Mouse (Mus musculus) intestine, embryonic 15.5 days (tissue): ENCODE results near the gene 2310003L06Rik. TPM values are rescaled to one million over a fixed set of nuclear protein-coding genes. Genes with fewer than 3 reads are reported as not detected.

Experiments used
- ATAC-seq: fragments of 200-750 bp; cut with Nextera tagmentation; 2 replicates; pipeline ENCODE4 v1.8.0; 2017; ENCODE audit warnings: moderate TSS enrichment, moderate library complexity
- H3K27ac ChIP-seq: fragments of 300-500 bp; sonication (generic); 2 replicates; pipeline ENCODE4 v1.5.1; 2015; ENCODE audit warnings: mild to moderate bottlenecking, inconsistent platforms
- H3K27me3 ChIP-seq: fragments of 300-500 bp; sonication (generic); replicated peaks from 2 replicates; pipeline ENCODE4 v1.6.1; 2015; ENCODE audit warnings: inconsistent platforms
- H3K36me3 ChIP-seq: fragments of 300-500 bp; sonication (generic); 2 replicates; pipeline ENCODE4 v1.6.1; 2015; ENCODE audit warnings: inconsistent platforms
- H3K4me1 ChIP-seq: fragments of 300-500 bp; sonication (generic); replicated peaks from 2 replicates; pipeline ENCODE4 v1.6.1; 2015; ENCODE audit warnings: inconsistent platforms
- H3K4me2 ChIP-seq: fragments of 300-500 bp; sonication (generic); replicated peaks from 2 replicates; pipeline ENCODE4 v1.6.1; 2015; ENCODE audit warnings: mild to moderate bottlenecking, inconsistent platforms
- H3K4me3 ChIP-seq: fragments of 300-500 bp; sonication (generic); replicated peaks from 2 replicates; pipeline ENCODE4 v1.5.1; 2015; ENCODE audit warnings: inconsistent platforms
- H3K9ac ChIP-seq: fragments of 300-500 bp; sonication (generic); 2 replicates; pipeline ENCODE4 v1.6.1; 2015; ENCODE audit warnings: inconsistent platforms
- H3K9me3 ChIP-seq: fragments of 300-500 bp; sonication (generic); 2 replicates; pipeline ENCODE4 v1.6.1; 2016; ENCODE audit warnings: inconsistent platforms
- WGBS: fragments of 180-500 bp; shearing (Covaris S2); methylation state at CpG from one replicate; pipeline ENCODE4 v1.1.7; 2015; 5-methylcytosine and 5-hydroxymethylcytosine counted together
- polyA plus RNA-seq: library from polyadenylated mRNA; unstranded; fragments of >200 nt; fragmentation: Nextera tagmentation; extraction: Ambion mirVana; gene quantifications from 2 replicates; pipeline ENCODE4 v1.2.1, GENCODE M21; 2015

2310003L06Rik gene
- not detected in 2 replicates for polyA plus RNA-seq

- Histone ChIP-seq H3K9ac (no peak within 1 kb of the TSS), H3K4me1 (no peaks in the 10 kb centered on the region), H3K4me2 (no peak within 1 kb of the TSS), H3K4me3 (no peak within 1 kb of the TSS), H3K27me3 (no peaks in the 10 kb centered on the region), H3K27ac (no peak within 1 kb of the TSS), H3K9me3 (no peaks in the 10 kb centered on the region), H3K36me3 (no peaks in the 10 kb centered on the region)
- no peak for ATAC-seq
- WGBS, result 63% methylated on average over 2 of the region's 2 CpGs
Observed at GRCm38 (mm10) chr5:87969201-87969600, at the start of gene 2310003L06Rik, which contains the start of gene Gm28434. Gene 2310003L06Rik, plus strand, starts transcription at chr5:87969459. Gene Gm28434, plus strand, starts transcription at chr5:87969517.

- H3K36me3 ChIP-seq, result no peaks in the 10 kb centered on the region
- no peak within 1 kb of the TSS for H3K27ac ChIP-seq
- no peak for ATAC-seq
- no peak within 1 kb of the TSS for H3K4me3 ChIP-seq
- H3K27me3 ChIP-seq, result no peaks in the 10 kb centered on the region
- 42% methylated on average over 5 of the region's 5 CpGs for WGBS
- H3K9me3 ChIP-seq, result no peaks in the 10 kb centered on the region
- no peak within 1 kb of the TSS for H3K4me2 ChIP-seq
- H3K9ac ChIP-seq, result no peak within 1 kb of the TSS
- H3K4me1 ChIP-seq, result no peaks in the 10 kb centered on the region
Observed at GRCm38 (mm10) chr5:87925372-87925771, 43.9 kb upstream of the 2310003L06Rik start, which contains the start of gene Csn3. Gene Csn3, plus strand, starts transcription at chr5:87925579.

GRCm38 (mm10) chr5:87931603-87932002 lies 37.7 kb upstream of the 2310003L06Rik start:
- Histone ChIP-seq H3K27ac (no peak overlapping the region), H3K4me3 (no peak overlapping the region), H3K9me3 (no peaks in the 10 kb centered on the region), H3K4me2 (no peak overlapping the region), H3K36me3 (no peaks in the 10 kb centered on the region), H3K9ac (no peak overlapping the region), H3K4me1 (no peaks in the 10 kb centered on the region), H3K27me3 (no peaks in the 10 kb centered on the region)
- 59% methylated on average over 1 of the region's 1 CpGs for WGBS
- no peak for ATAC-seq

- 37% methylated on average over 3 of the region's 3 CpGs for WGBS
Observed at GRCm38 (mm10) chr5:87940752-87941151, 28.5 kb upstream of the 2310003L06Rik start.

GRCm38 (mm10) chr5:87942515-87942914 lies 26.7 kb upstream of the 2310003L06Rik start:
- Histone ChIP-seq H3K27me3 (no peaks in the 10 kb centered on the region), H3K9me3 (no peaks in the 10 kb centered on the region), H3K36me3 (no peaks in the 10 kb centered on the region), H3K4me2 (no peak overlapping the region), H3K27ac (no peak overlapping the region), H3K4me3 (no peak overlapping the region), H3K4me1 (no peaks in the 10 kb centered on the region), H3K9ac (no peak overlapping the region)
- no peak for ATAC-seq

More at GRCm38 (mm10) chr5:87940752-87941151, 28.5 kb upstream of the 2310003L06Rik start:
- Histone ChIP-seq H3K36me3 (no peaks in the 10 kb centered on the region), H3K9ac (no peak overlapping the region), H3K27me3 (no peaks in the 10 kb centered on the region), H3K4me3 (no peak overlapping the region), H3K4me1 (no peaks in the 10 kb centered on the region), H3K4me2 (no peak overlapping the region), H3K27ac (no peak overlapping the region), H3K9me3 (no peaks in the 10 kb centered on the region)
- ATAC-seq, result no peak

- no peaks in the 10 kb centered on the region for H3K36me3 ChIP-seq
- H3K4me3 ChIP-seq, result no peak overlapping the region
- no peaks in the 10 kb centered on the region for H3K9me3 ChIP-seq
- no peak overlapping the region for H3K4me2 ChIP-seq
- no peaks in the 10 kb centered on the region for H3K27me3 ChIP-seq
- H3K4me1 ChIP-seq, result no peaks in the 10 kb centered on the region
- H3K9ac ChIP-seq, result no peak overlapping the region
- ATAC-seq, result no peak
- no peak overlapping the region for H3K27ac ChIP-seq
Observed at GRCm38 (mm10) chr5:87951836-87952235, 17.4 kb upstream of the 2310003L06Rik start.

- no peaks in the 10 kb centered on the region for H3K27me3 ChIP-seq
- 86% methylated on average over 3 of the region's 3 CpGs for WGBS
- no peaks in the 10 kb centered on the region for H3K36me3 ChIP-seq
- no peaks in the 10 kb centered on the region for H3K9me3 ChIP-seq
- H3K4me3 ChIP-seq, result no peak within 1 kb of the TSS
- H3K9ac ChIP-seq, result no peak within 1 kb of the TSS
- no peaks in the 10 kb centered on the region for H3K4me1 ChIP-seq
- no peak for ATAC-seq
- no peak within 1 kb of the TSS for H3K4me2 ChIP-seq
- H3K27ac ChIP-seq, result no peak within 1 kb of the TSS
Observed at GRCm38 (mm10) chr5:87979139-87979538, 9.9 kb downstream of the 2310003L06Rik start, which contains the start of gene Cabs1. Gene Cabs1, plus strand, starts transcription at chr5:87979439.

- Histone ChIP-seq H3K36me3 (no peaks in the 10 kb centered on the region), H3K9me3 (no peaks in the 10 kb centered on the region), H3K9ac (no peak overlapping the region), H3K27me3 (no peaks in the 10 kb centered on the region), H3K4me3 (no peak overlapping the region), H3K4me1 (no peaks in the 10 kb centered on the region), H3K4me2 (no peak overlapping the region), H3K27ac (no peak overlapping the region)
- ATAC-seq, result no peak
- WGBS, result 71% methylated on average over 3 of the region's 3 CpGs
Observed at GRCm38 (mm10) chr5:87982468-87983214, 13.4 kb downstream of the 2310003L06Rik start.

GRCm38 (mm10) chr5:88002249-88002648 lies 33.0 kb downstream of the 2310003L06Rik start, which contains the start of gene Smr3a:
Gene Smr3a, plus strand, starts transcription at chr5:88002549.
- no peaks in the 10 kb centered on the region for H3K36me3 ChIP-seq
- WGBS, result 91% methylated on average over 3 of the region's 3 CpGs

GRCm38 (mm10) chr5:88005241-88005640 lies 36.0 kb downstream of the 2310003L06Rik start:
- H3K27me3 ChIP-seq, result no peaks in the 10 kb centered on the region
- H3K4me3 ChIP-seq, result no peak overlapping the region
- no peak overlapping the region for H3K4me2 ChIP-seq
- no peaks in the 10 kb centered on the region for H3K9me3 ChIP-seq
- H3K9ac ChIP-seq, result no peak overlapping the region
- H3K27ac ChIP-seq, result no peak overlapping the region
- no peaks in the 10 kb centered on the region for H3K36me3 ChIP-seq
- no peak for ATAC-seq
- no peaks in the 10 kb centered on the region for H3K4me1 ChIP-seq

More at GRCm38 (mm10) chr5:88002249-88002648, 33.0 kb downstream of the 2310003L06Rik start, which contains the start of gene Smr3a:
- H3K4me2 ChIP-seq, result no peak within 1 kb of the TSS
- H3K4me3 ChIP-seq, result no peak within 1 kb of the TSS
- no peaks in the 10 kb centered on the region for H3K27me3 ChIP-seq
- no peaks in the 10 kb centered on the region for H3K9me3 ChIP-seq
- H3K27ac ChIP-seq, result no peak within 1 kb of the TSS
- ATAC-seq, result no peak
- no peaks in the 10 kb centered on the region for H3K4me1 ChIP-seq
- H3K9ac ChIP-seq, result no peak within 1 kb of the TSS

Other genes starting within 250 kb of the 2310003L06Rik start
- gene Csn1s2a, start 194.9 kb upstream of the 2310003L06Rik start, polyA plus RNA-seq, result not detected in 2 replicates
- not detected in 2 replicates for gene Csn1s2b, start 161.4 kb upstream of the 2310003L06Rik start, polyA plus RNA-seq
- not detected in 2 replicates for gene Prr27, start 143.8 kb upstream of the 2310003L06Rik start, polyA plus RNA-seq
- not detected in 2 replicates for gene Odam, start 84.4 kb upstream of the 2310003L06Rik start, polyA plus RNA-seq
- gene Csn3, start 43.9 kb upstream of the 2310003L06Rik start, polyA plus RNA-seq, result 0.13 and 0.37 TPM in 2 replicates
- gene Gm28434, start 58 bp downstream of the 2310003L06Rik start, polyA plus RNA-seq, result not detected in 2 replicates
- not detected in 2 replicates for gene Cabs1, start 10.0 kb downstream of the 2310003L06Rik start, polyA plus RNA-seq
- not detected in 2 replicates for gene Smr3a, start 33.1 kb downstream of the 2310003L06Rik start, polyA plus RNA-seq
- not detected in 2 replicates for gene Smr2, start 117.1 kb downstream of the 2310003L06Rik start, polyA plus RNA-seq
- not detected in 2 replicates for gene Gm11116, start 142.1 kb downstream of the 2310003L06Rik start, polyA plus RNA-seq
- not detected in 2 replicates for gene Gm11115, start 184.6 kb downstream of the 2310003L06Rik start, polyA plus RNA-seq